Mouse (Mus musculus): ENCODE measurements around the gene Pdzrn3.

- TF ChIP-seq CTCF (IDR thresholded peaks at IDR 0.05; ENCODE audit: borderline replicate concordance, insufficient read depth, low read depth, low read length) (no peak), POLR2A (IDR thresholded peaks at IDR 0.05; ENCODE audit: borderline replicate concordance, insufficient read depth, low read length) (no peak)
These were observed 133.3 kb downstream of the Pdzrn3 start for GRCm38 (mm10) chr6:101244355-101244754.
